Mouse (Mus musculus) adrenal gland, postnatal 10 days (tissue): Measurements from ENCODE around the gene Aatk. TPM values are rescaled to one million over a fixed set of nuclear protein-coding genes. Genes with fewer than 3 reads are reported as not detected.

ENCODE experiments used
- microRNA-seq: library from miRNA; unstranded; fragments of <30 nt; microRNA quantifications from one replicate; pipeline ENCODE4 v1.2.0, GENCODE M21; 2021
- total RNA-seq, 2 experiments: library from RNA; stranded (reverse); gene quantifications; 2 replicates each; pipeline ENCODE4 v1.2.3; 2021

The Aatk gene
- total RNA-seq, 2 experiments from 2014 or later, result 16.3 to 23.5 TPM

Small RNAs within 50 kb of the gene (microRNA-seq; reads per million reads assigned to microRNA genes)
- gene Gm25948, result not detected
- gene Mir3065, result not detected
- gene Mir338, result not detected

Other genes starting within 250 kb of the Aatk start
- 10 to 100 TPM; 34.7 to 40.0 TPM for gene Chmp6, start 133.7 kb downstream of the Aatk start, total RNA-seq
- gene Baiap2, start 104.4 kb downstream of the Aatk start, total RNA-seq, result 10 to 100 TPM; 18.9 to 21.3 TPM
- 10 to 100 TPM; 52.2 to 87.4 TPM for gene Cep131, start 39.7 kb upstream of the Aatk start, total RNA-seq
- 10 to 100 TPM in 1 of 2 experiments, 1 to 10 TPM in 1; 9.0 to 13.2 TPM for gene Tepsin, start 51.6 kb upstream of the Aatk start, total RNA-seq
- 10 to 100 TPM; 53.1 to 53.9 TPM for gene Ndufaf8, start 51.8 kb upstream of the Aatk start, total RNA-seq
- gene Slc38a10, start 104.2 kb upstream of the Aatk start, total RNA-seq, result 100 to 1,000 TPM; 113 to 117 TPM
- gene Bahcc1, start 185.8 kb upstream of the Aatk start, total RNA-seq, result 10 to 100 TPM; 13.8 to 20.5 TPM